Mouse (Mus musculus): ENCODE results near the gene Maff. TPM values are rescaled to one million over a fixed set of nuclear protein-coding genes. Genes with fewer than 3 reads are reported as not detected.
A peak's percentile ranks its signal among the peaks of the same experiment; 100 is the strongest.

Maff gene
- polyA plus RNA-seq, 1 experiment = 8.1 TPM

DNA sequence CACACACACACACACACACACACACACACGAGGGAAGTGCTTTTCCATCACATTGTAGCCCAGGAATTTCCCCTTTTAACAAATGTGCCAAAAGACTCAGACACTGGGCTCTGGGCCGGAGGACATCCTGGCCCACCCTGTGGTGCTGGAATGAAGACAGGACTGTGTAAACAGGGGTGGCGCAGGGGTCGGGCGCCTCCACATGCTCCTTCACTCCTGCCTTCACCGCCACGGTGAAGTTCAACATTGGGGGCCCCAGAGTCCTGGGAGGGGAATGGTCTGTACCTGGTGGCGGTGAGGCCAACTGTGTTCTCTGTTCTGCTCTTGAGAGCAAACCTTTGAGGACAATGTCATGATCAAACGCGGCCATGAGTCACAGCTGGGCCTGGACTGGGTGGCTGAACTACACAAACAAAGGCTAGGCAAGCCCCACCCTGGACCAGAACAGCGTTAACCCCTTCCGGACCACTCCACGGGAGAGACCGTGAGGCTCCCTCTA, 21.9 kb downstream of the Maff start:
- WGBS = 88% methylated on average over 14 of the region's 14 CpGs
- Histone ChIP-seq H3K4me1 (replicated peaks; ENCODE audit: control insufficient read depth, insufficient read depth, low read length) (no peaks in the 10 kb centered on the region), H3K36me3 (ENCODE audit: control insufficient read depth, insufficient read depth, low read length) (peaks cover 12% of the 10 kb centered on the region), H3K27ac (ENCODE audit: control insufficient read depth, insufficient read depth, low read length) (no peak overlapping the region), H3K4me3 (ENCODE audit: control insufficient read depth, insufficient read depth, low read length) (no peak overlapping the region), H3K27me3 (ENCODE audit: control insufficient read depth, insufficient read depth, low read length) (no peaks in the 10 kb centered on the region)
- no peak for TF ChIP-seq POLR2A (IDR thresholded peaks at IDR 0.05; ENCODE audit: control insufficient read depth, extremely low read depth, insufficient read depth, low read length, poor library complexity)
- no peak for TF ChIP-seq CTCF (IDR thresholded peaks at IDR 0.05; ENCODE audit: borderline replicate concordance, control insufficient read depth, extremely low read depth, insufficient read depth, low read length, poor library complexity)
- no peak for DNase-seq

DNA sequence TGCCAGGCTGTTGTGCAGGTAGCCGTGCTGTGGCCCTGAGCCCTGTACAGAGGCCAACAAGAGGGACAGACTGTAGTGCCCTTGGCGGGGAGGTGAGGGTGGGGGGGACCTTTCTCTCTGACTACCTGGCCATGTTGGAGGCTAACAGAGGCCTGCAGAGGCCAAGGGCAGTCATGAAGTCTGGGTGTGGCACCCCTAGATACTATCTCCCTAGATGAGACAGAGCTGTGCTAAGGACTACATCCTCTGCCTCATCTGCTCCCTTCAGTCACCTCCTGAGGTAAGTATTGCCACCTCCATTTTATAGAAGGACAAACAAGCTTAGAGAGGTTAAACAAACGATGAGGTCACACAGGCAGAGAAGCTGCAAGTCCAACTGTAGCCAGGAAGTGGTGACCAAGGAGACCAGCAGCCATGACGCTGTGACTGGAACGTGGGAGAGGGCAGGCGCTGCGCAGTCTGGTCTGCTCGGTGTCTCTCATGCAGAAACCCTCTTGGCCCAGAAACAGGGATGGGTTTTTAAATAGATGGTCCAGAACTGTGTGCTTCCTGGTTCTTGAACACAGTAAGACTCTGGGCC, 22.5 kb downstream of the Maff start:
- Histone ChIP-seq H3K27ac (ENCODE audit: control insufficient read depth, insufficient read depth, low read length) (no peak overlapping the region), H3K36me3 (ENCODE audit: control insufficient read depth, insufficient read depth, low read length) (peaks cover 12% of the 10 kb centered on the region), H3K4me3 (ENCODE audit: control insufficient read depth, insufficient read depth, low read length) (no peak overlapping the region), H3K4me1 (replicated peaks; ENCODE audit: control insufficient read depth, insufficient read depth, low read length) (peaks cover 4% of the 10 kb centered on the region), H3K27me3 (ENCODE audit: control insufficient read depth, insufficient read depth, low read length) (no peaks in the 10 kb centered on the region)
- TF ChIP-seq CTCF (IDR thresholded peaks at IDR 0.05; ENCODE audit: borderline replicate concordance, control insufficient read depth, extremely low read depth, insufficient read depth, low read length, poor library complexity) (no peak), POLR2A (IDR thresholded peaks at IDR 0.05; ENCODE audit: control insufficient read depth, extremely low read depth, insufficient read depth, low read length, poor library complexity) (no peak)
- no peak for DNase-seq
- 92% methylated on average over 8 of the region's 8 CpGs for WGBS

GRCm38 (mm10) chr15:79369452-79370280, 23.2 kb downstream of the Maff start:
- Histone ChIP-seq H3K36me3 (ENCODE audit: control insufficient read depth, insufficient read depth, low read length) (peaks cover 12% of the 10 kb centered on the region), H3K4me3 (ENCODE audit: control insufficient read depth, insufficient read depth, low read length) (no peak overlapping the region), H3K4me1 (replicated peaks; ENCODE audit: control insufficient read depth, insufficient read depth, low read length) (peaks cover 11% of the 10 kb centered on the region), H3K27ac (ENCODE audit: control insufficient read depth, insufficient read depth, low read length) (no peak overlapping the region), H3K27me3 (ENCODE audit: control insufficient read depth, insufficient read depth, low read length) (no peaks in the 10 kb centered on the region)
- no peak for DNase-seq
- no peak for TF ChIP-seq CTCF (IDR thresholded peaks at IDR 0.05; ENCODE audit: borderline replicate concordance, control insufficient read depth, extremely low read depth, insufficient read depth, low read length, poor library complexity)
- no peak for TF ChIP-seq POLR2A (IDR thresholded peaks at IDR 0.05; ENCODE audit: control insufficient read depth, extremely low read depth, insufficient read depth, low read length, poor library complexity)
- WGBS = 90% methylated on average over 15 of the region's 15 CpGs

GRCm38 (mm10) chr15:79370281-79370843, 23.9 kb downstream of the Maff start:
- WGBS = 90% methylated on average over 7 of the region's 7 CpGs
- Histone ChIP-seq H3K36me3 (ENCODE audit: control insufficient read depth, insufficient read depth, low read length) (peaks cover 12% of the 10 kb centered on the region), H3K4me1 (replicated peaks; ENCODE audit: control insufficient read depth, insufficient read depth, low read length) (peaks cover 18% of the 10 kb centered on the region), H3K27me3 (ENCODE audit: control insufficient read depth, insufficient read depth, low read length) (no peaks in the 10 kb centered on the region), H3K4me3 (ENCODE audit: control insufficient read depth, insufficient read depth, low read length) (no peak overlapping the region), H3K27ac (ENCODE audit: control insufficient read depth, insufficient read depth, low read length) (no peak overlapping the region)
- TF ChIP-seq POLR2A (IDR thresholded peaks at IDR 0.05; ENCODE audit: control insufficient read depth, extremely low read depth, insufficient read depth, low read length, poor library complexity) (no peak), CTCF (IDR thresholded peaks at IDR 0.05; ENCODE audit: borderline replicate concordance, control insufficient read depth, extremely low read depth, insufficient read depth, low read length, poor library complexity) (no peak)
- DNase-seq = no peak

GRCm38 (mm10) chr15:79374760-79375159, 28.3 kb downstream of the Maff start:
- peaks cover 32% of the 10 kb centered on the region for H3K4me1 ChIP-seq (replicated peaks; ENCODE audit: control insufficient read depth, insufficient read depth, low read length)
- TF ChIP-seq CTCF (IDR thresholded peaks at IDR 0.05; ENCODE audit: borderline replicate concordance, control insufficient read depth, extremely low read depth, insufficient read depth, low read length, poor library complexity) = no peak
- no peak for TF ChIP-seq POLR2A (IDR thresholded peaks at IDR 0.05; ENCODE audit: control insufficient read depth, extremely low read depth, insufficient read depth, low read length, poor library complexity)
- peaks cover 7% of the 10 kb centered on the region for H3K36me3 ChIP-seq (ENCODE audit: control insufficient read depth, insufficient read depth, low read length)
- H3K27me3 ChIP-seq (ENCODE audit: control insufficient read depth, insufficient read depth, low read length) = no peaks in the 10 kb centered on the region
- H3K27ac ChIP-seq (ENCODE audit: control insufficient read depth, insufficient read depth, low read length) = peak overlapping the region; percentile 82
- 34% methylated on average over 3 of the region's 3 CpGs for WGBS
- H3K4me3 ChIP-seq (ENCODE audit: control insufficient read depth, insufficient read depth, low read length) = no peak overlapping the region
- peak; percentile 71 for DNase-seq

DNA sequence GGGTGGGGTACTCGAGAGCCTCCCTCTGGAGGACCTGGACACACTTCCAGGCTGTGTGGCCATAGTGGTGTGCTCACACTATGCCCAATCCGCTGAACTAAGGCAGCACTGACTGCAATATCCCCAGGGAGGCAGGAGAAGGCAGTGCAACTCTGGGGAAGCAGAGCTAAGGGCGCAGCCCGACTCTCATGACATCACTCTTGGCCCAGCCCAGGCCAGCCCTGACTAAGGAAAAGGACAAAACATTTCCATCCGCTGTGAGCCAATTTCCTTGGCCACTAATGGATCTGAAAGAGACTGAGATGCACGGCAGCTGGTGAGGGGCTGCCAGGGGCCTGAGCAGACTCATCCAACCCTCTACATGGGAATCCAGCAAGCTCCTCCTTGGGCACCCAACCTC, 31.3 kb downstream of the Maff start:
- TF ChIP-seq CTCF (IDR thresholded peaks at IDR 0.05; ENCODE audit: borderline replicate concordance, control insufficient read depth, extremely low read depth, insufficient read depth, low read length, poor library complexity) = no peak
- H3K36me3 ChIP-seq (ENCODE audit: control insufficient read depth, insufficient read depth, low read length) = peaks cover 7% of the 10 kb centered on the region
- H3K27me3 ChIP-seq (ENCODE audit: control insufficient read depth, insufficient read depth, low read length) = no peaks in the 10 kb centered on the region
- 89% methylated on average over 6 of the region's 6 CpGs for WGBS
- no peak for DNase-seq
- no peak overlapping the region for H3K27ac ChIP-seq (ENCODE audit: control insufficient read depth, insufficient read depth, low read length)
- no peak overlapping the region for H3K4me3 ChIP-seq (ENCODE audit: control insufficient read depth, insufficient read depth, low read length)
- peaks cover 58% of the 10 kb centered on the region for H3K4me1 ChIP-seq (replicated peaks; ENCODE audit: control insufficient read depth, insufficient read depth, low read length)

Data from thymus, adult 2 months (tissue).